Mouse (Mus musculus) thymus, postnatal 36 days (tissue): ENCODE measurements around the gene Polk.

Experiments
- DNase-seq, 2 experiments: peaks; one replicate each; pipeline ENCODE4 v3.0.0; 2022; ENCODE audit warnings: mixed read lengths in 2 of 2

Polk gene

GRCm38 (mm10) chr13:96527856-96528255 lies 14.5 kb downstream of the Polk start:
- DNase-seq: no peak

- no peak for DNase-seq
Measured at GRCm38 (mm10) chr13:96527022-96527421, 15.4 kb downstream of the Polk start.

- DNase-seq: no peak
Measured at GRCm38 (mm10) chr13:96521294-96521693, 21.1 kb downstream of the Polk start.

- no peak for DNase-seq
Measured at GRCm38 (mm10) chr13:96517335-96517734, 25.0 kb downstream of the Polk start.

GRCm38 (mm10) chr13:96516249-96516648 lies 26.1 kb downstream of the Polk start:
- DNase-seq: no peak

- DNase-seq: no peak
Measured at GRCm38 (mm10) chr13:96514154-96514942, 28.0 kb downstream of the Polk start.

GRCm38 (mm10) chr13:96511893-96512292 lies 30.5 kb downstream of the Polk start:
- DNase-seq: no peak

GRCm38 (mm10) chr13:96511262-96511661 lies 31.1 kb downstream of the Polk start:
- no peak for DNase-seq

GRCm38 (mm10) chr13:96510635-96511034 lies 31.7 kb downstream of the Polk start:
- DNase-seq: peak; percentile 14 to 28

- DNase-seq: no peak
Measured at GRCm38 (mm10) chr13:96507541-96507940, 34.8 kb downstream of the Polk start.

- no peak for DNase-seq
Measured at GRCm38 (mm10) chr13:96506313-96506712, 36.1 kb downstream of the Polk start.

- no peak for DNase-seq
Measured at GRCm38 (mm10) chr13:96505661-96506060, 36.7 kb downstream of the Polk start.

- DNase-seq: no peak
Measured at GRCm38 (mm10) chr13:96499891-96500290, 42.5 kb downstream of the Polk start.

GRCm38 (mm10) chr13:96496630-96497029 lies 45.7 kb downstream of the Polk start:
- no peak for DNase-seq

- no peak for DNase-seq
Measured at GRCm38 (mm10) chr13:96490433-96490832, 51.9 kb downstream of the Polk start, which contains the start of gene Gm17622. Gene Gm17622 (plus strand): TSS chr13:96490733.

- DNase-seq: no peak
Measured at GRCm38 (mm10) chr13:96487968-96488367, 54.4 kb downstream of the Polk start.

- DNase-seq: no peak
Measured at GRCm38 (mm10) chr13:96487230-96487629, 55.1 kb downstream of the Polk start.

GRCm38 (mm10) chr13:96478991-96479390 lies 63.4 kb downstream of the Polk start:
- DNase-seq: no peak

GRCm38 (mm10) chr13:96477226-96477625 lies 65.2 kb downstream of the Polk start:
- DNase-seq: no peak

GRCm38 (mm10) chr13:96470957-96471356 lies 71.4 kb downstream of the Polk start, which contains the start of gene Ankdd1b:
Gene Ankdd1b (minus strand): TSS chr13:96471198.
- no peak for DNase-seq

GRCm38 (mm10) chr13:96470556-96470955 lies 71.8 kb downstream of the Polk start:
- DNase-seq: no peak

GRCm38 (mm10) chr13:96468678-96469077 lies 73.7 kb downstream of the Polk start:
- no peak for DNase-seq

GRCm38 (mm10) chr13:96465315-96465714 lies 77.1 kb downstream of the Polk start:
- DNase-seq: no peak

- DNase-seq: no peak
Measured at GRCm38 (mm10) chr13:96462644-96463043, 79.7 kb downstream of the Polk start.

- no peak for DNase-seq
Measured at GRCm38 (mm10) chr13:96458606-96459005, 83.8 kb downstream of the Polk start.
